In the genomic region with DNA sequence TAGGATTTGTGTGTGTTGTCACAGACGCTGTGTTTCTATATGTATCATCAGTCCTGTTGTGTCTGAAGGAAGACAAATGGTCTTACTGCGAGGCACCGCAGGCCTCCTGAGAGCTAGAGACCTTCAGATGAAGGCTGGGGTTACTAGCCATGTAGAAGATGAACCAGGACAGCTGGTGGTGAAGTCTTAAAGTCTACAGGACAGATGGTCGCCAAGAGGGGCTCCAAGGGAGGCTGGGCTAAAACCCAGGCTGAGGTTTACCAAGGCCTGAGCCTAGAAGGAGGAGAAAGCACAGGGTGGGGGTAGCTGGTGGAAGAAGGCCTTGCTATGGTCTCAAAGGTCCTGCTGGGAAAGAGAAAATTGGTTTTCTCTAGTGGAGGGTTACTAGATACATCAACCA, we compare ENCODE assay signal across 24 mouse cellular contexts. TPM values are rescaled to one million over a fixed set of nuclear protein-coding genes. Genes with fewer than 3 reads are reported as not detected.
"Had no signal": no experiment of that assay in that cellular context is flagged by ENCODE, and none has a peak within 500 bp of the region (broad histone marks: within the 10 kb centered on the region; RNA-seq: fewer than 3 reads in every experiment).

No protein-coding gene starts in this region.

- DNase-seq: gastrocnemius, postnatal 14 days; gastrocnemius, postnatal 36 days; heart, adult 18-20 months; heart, postnatal 10 days; kidney, adult 11 months; kidney, adult 2 months; kidney, adult 9 months; kidney, postnatal 14 days; kidney, postnatal 36 days; layer of hippocampus, adult 9-11 months; layer of hippocampus, postnatal 36 days had no signal

- H3K36me3 ChIP-seq: heart, embryonic 10.5 days; heart, embryonic 12.5 days; hindbrain, embryonic 12.5 days; kidney, embryonic 15.5 days; limb, embryonic 13.5 days; limb, embryonic 15.5 days; liver, embryonic 12.5 days had no signal

- H3K4me3 ChIP-seq: heart, embryonic 10.5 days; heart, embryonic 12.5 days; hindbrain, embryonic 12.5 days; kidney, embryonic 15.5 days; limb, embryonic 13.5 days; limb, embryonic 15.5 days; liver, embryonic 12.5 days had no signal

- H3K4me1 ChIP-seq: heart, embryonic 12.5 days; limb, embryonic 13.5 days; limb, embryonic 15.5 days; liver, embryonic 12.5 days had no signal

- ATAC-seq: hindbrain, postnatal 0 days; intestine, embryonic 16.5 days; liver, embryonic 12.5 days had no signal

- H3K27ac ChIP-seq: heart, embryonic 10.5 days; hindbrain, embryonic 12.5 days; hindbrain, postnatal 0 days; kidney, embryonic 15.5 days; kidney, postnatal 0 days; limb, embryonic 13.5 days; limb, embryonic 15.5 days; liver, embryonic 12.5 days had no signal

- H3K27me3 ChIP-seq: heart, embryonic 12.5 days; hindbrain, embryonic 12.5 days; kidney, embryonic 15.5 days; limb, embryonic 13.5 days; limb, embryonic 15.5 days; liver, embryonic 12.5 days had no signal

- H3K9me3 ChIP-seq: heart, embryonic 10.5 days; heart, embryonic 12.5 days; hindbrain, embryonic 12.5 days; kidney, embryonic 15.5 days; limb, embryonic 13.5 days; limb, embryonic 15.5 days; liver, embryonic 12.5 days had no signal

- H3K9ac ChIP-seq: heart, embryonic 12.5 days; hindbrain, embryonic 12.5 days; hindbrain, embryonic 14.5 days; kidney, embryonic 15.5 days; limb, embryonic 13.5 days; limb, embryonic 15.5 days; liver, embryonic 12.5 days had no signal

- H3K4me2 ChIP-seq: heart, embryonic 12.5 days; hindbrain, embryonic 12.5 days; hindbrain, embryonic 14.5 days; kidney, embryonic 15.5 days; limb, embryonic 13.5 days; limb, embryonic 15.5 days; liver, embryonic 12.5 days had no signal

RNA-seq across cellular contexts. Expression of gene Arnt2, which starts 36.3 kb away (rescaled TPM):
- total RNA-seq: hematopoietic stem cell, adult 5-6 weeks; liver, adult 2 months had no signal
- polyA plus RNA-seq: liver, adult 2 months had no signal
